Mouse (Mus musculus) urinary bladder, postnatal 36 days (tissue): ENCODE data around the gene Myo15.
"Not testable (repeated sequence)": the region's sequence is repeated elsewhere in the genome, so short reads cannot be mapped to it uniquely, and the experiment has no call there.

Source experiments
- DNase-seq, 2 experiments: peaks; one replicate each; pipeline ENCODE4 v3.0.0; 2022; ENCODE audit warnings: low spot score in 2 of 2, mixed read lengths in 1 of 2

Gene Myo15

DNA sequence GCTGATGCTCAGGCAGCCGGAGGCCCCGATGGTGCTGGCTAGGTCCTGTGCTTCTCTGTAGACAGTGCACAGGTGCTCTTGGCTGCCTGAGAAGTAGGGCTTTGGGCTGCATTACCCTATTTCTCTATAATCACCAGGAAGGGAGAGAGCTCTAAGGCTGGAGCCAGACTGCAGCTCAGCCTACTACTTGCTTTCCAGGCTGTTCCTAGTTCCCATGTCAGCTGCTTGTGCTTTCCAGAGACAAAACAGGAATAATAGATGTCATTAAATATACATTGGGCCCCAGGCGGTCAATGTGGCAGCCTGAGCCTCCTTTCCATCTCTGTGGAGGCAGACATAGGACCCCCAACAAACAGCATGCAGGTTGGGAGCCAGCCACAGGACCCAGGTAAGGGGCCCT lies at the start of gene Myo15:
TSS of gene Myo15 (plus strand) at position 301 of the 400 bp plus-strand sequence.
- DNase-seq: no peak

DNA sequence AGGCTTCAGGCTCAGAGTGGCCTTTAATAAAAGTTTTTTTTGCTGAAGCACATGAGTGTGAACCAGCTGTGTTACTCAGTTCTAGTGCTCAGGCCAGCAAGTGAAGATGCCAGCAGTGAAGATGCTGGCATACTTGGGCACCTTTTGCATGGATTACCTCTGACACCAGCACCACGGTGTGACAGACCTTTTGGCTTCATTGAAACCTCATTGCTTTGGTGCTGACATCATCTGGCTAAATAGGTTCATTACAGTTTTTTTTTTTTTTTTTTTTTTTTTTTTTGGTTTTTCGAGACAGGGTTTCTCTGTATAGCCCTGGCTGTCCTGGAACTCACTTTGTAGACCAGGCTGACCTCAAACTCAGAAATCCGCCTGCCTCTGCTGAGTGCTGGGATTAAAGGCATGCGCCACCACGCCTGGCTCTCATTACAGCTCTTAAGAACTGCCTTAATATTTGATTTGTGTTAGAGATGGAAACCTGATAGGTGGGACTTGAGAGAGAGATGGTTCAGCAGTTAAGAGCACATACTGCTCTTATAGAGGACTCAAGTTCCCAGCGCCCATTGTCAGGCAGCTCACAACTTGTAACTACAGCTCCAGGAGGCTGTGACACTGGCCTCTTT lies 47.0 kb upstream of the Myo15 start:
- no peak for DNase-seq

DNA sequence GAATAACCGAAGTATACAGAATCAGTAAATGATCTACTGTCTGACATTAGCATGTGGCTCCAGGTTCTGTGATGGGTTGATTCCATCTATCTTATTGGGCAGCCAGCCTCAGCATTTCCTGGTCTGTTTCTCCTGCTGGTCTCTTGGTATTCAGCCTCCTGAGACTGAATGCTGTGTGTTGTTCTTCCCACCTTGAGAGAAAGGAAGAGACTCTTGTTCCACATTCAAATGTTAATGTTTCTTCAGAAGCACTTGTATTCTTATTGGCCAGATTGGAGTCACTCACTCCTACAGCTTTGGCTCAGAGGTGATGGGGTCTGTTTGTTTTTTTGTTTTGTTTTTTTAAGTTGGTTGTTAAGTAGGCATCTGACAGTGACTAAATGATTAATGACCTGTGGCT lies 46.1 kb upstream of the Myo15 start:
- no peak for DNase-seq

DNA sequence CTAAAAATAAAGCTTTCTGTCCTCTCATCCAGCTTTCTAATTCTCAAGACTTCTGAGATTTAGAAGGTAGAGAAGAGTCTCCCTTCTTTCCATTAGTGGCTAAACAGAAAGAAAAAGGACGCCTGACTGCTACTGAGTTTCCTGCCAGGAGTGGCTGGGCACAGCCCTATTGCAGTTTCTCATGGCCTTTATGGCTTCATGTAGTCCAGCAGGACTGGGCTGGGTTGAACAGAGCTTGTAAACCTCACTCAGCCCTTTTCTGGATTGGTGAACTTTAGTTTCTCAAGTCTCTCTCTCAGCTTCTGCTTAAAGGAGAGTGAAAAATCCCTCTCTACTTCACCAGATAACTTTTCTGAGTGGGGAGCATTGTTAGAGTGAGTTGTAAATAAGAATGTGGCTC lies 42.7 kb upstream of the Myo15 start:
- DNase-seq: no peak

DNA sequence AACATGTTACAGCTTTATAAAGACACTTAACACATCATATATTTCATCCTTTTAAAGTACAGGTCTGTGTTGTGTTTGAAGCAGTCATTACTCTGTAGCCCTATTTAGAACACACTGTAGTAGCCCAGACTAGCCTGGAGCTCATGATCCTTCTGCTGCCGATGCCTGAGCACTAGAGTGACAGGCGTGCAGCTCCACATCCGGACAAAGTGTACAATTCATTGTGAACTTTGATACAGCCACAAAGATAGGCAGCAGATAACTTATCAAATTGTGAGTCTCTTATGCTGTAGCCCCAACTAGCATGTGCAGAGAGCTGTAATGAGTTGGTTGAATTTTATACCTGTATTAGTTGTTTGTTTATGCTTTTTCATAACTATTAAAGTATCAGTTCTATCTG lies 41.5 kb upstream of the Myo15 start:
- no peak for DNase-seq

DNA sequence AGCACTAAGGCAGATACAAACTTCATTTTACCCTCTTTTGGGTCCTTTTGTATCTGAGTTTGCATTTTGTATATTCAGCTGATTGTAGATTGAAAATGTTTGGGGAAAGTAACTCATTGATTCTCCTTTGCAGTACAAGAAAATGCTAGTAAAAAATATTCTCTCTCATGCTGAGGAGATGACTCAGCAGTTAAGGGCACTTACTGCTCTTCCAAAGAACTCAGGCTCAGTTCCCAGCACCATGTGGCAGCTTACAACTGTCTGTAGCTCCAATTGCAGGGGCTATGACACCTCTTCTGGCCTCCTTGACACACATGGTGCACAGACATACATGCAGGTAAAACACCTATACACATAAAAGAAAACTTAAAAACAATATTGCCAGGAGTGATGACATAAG lies 35.6 kb upstream of the Myo15 start:
- no peak for DNase-seq

DNA sequence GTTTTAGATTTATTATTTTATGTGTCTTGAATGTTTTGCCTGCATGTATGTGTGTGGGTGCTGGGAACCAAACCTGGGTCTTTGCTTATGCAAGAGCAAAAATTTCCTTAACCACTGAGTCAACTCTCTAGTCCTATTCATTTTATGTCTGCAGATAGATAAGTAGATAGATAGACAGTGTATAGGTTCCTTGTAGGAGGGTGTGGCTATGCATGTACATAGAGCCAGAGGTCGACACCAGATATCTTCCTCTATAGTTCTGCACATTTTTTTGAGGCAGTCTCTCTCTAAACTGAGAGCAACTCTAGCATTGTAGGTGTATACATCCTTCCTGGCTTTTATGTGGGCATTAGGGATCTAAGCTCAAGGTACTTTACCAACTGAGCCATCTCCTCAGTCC lies 34.0 kb upstream of the Myo15 start:
- DNase-seq: no peak

DNA sequence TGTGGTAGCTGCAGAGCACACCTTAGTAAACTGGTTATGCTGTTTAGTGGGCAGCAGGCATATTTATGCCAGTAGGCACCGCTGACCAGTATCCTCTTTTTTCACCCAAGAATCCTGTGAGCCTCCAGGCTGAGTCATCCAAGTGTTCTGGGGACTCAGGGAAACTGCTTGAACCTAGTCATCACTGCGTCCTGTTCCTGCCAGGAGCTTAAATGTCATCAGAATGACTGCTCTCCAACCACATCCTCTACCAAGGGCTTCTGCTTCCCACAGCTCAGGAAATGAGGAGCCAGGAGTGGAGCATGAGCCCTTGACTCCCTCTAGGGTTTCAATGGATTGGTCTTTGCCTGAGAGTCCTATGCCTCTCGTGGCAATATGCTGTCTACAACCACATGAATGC lies 32.5 kb upstream of the Myo15 start:
- DNase-seq: no peak

DNA sequence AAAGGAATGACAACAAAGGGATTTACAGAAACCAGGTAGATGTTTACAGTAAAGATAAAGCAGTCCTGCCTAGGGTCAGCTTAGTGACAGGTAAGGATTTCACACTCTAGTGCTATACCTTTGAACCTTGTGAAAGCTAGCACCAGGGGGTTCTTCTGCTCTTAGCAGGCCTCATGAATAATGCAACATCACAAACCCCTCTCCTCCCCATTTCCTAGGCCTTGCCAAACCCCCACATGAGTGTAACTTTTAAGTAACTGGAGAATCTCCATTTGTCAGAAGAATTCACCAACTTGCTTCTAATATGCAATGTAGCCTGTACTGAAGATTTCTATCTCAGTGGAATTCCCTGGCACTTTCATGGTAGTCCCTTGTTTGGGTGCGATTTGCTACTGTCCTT lies 29.5 kb upstream of the Myo15 start:
- not testable (repeated sequence) for DNase-seq

DNA sequence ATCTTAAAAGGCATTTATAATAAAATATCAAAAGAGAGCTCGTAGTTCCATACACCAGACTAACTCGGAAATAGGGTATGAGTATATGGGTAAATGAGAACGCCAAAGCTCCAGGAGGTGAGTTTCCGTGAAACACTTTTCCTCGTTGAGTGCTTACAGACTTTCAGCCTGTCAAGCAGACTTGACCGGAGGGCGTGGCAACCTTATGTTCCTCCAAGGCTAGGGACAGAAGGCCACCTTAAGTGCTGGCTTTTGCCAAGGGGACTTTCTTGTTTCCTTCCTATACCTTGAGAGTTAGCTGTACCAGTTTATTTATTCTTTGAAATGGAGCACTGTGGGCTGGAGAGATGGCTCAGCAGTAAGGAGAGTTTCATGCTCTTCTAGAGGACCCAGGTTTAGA lies 29.0 kb upstream of the Myo15 start:
- DNase-seq: no peak

DNA sequence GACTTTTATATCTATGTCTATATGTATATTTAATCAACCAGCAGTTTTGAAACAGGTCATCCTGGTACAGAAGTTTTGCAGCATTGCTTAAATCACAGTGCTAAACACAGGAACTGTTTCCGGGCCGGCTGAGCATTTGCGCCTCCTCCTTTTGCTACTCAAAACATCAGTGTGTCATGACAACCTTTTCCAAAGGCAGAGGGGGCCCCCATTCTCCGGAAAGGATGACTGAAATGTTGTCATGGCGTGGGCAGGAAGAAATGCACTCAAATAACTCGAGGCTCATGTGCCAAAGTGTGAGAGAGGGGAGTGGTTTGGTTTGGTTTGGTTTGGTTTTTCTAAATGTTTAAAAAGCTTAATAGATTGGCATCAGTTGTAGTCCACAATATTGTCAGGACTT lies 26.2 kb upstream of the Myo15 start:
- DNase-seq: no peak

DNA sequence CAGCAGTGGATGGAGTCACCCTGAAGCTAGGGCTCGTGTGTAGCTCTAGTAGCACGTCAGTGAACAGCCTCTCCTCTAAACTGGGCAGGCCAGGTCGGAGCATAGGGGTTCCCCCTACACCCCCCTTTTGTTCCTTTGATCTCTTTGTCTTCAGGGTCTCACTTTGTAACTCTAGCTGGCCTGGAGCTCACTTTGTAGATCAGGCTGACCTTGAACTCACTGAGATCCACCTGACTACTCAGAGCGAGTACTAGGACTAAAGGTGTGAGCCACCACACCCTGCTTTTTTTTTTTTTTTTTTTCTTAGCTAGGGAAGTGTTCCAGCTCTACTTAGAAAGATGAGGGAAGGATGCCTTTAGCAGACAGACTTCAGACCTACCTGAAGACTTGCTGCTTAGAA lies 25.1 kb upstream of the Myo15 start:
- no peak for DNase-seq

DNA sequence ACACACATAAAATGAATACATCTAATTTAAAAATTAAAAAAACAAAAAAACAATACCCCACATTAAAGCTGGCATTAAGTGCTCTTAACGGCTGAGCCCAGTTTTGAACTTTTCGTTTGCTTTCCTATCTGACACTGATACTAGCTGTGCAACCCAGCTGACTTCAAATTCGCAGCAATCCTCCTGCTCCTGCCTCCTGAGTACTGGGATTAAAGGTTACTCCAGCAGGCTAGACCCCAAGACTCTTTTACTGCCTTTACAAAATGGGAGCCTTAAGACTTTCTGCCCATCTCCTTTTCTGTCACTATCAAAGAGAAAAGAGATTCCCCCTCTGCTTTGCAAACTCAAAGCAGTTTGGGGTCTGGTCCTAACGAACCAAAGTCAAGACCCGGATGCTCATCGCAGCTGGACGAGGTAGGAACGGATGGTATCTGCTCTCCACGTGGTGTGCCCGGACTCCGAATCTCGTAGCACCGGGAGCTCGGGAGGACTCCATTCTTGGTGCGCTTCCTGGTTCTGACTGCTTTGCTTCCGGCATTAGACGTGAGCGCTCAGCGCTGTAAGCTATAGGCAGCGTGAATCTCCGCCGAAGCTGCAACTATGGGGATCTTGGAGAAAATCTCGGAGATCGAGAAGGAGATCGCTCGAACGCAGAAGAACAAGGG lies 14.9 kb upstream of the Myo15 start, which contains the start of gene Drg2:
TSS of gene Drg2 (plus strand) at position 512 of the 665 bp plus-strand sequence.
- peak; percentile 86 to 89 for DNase-seq

DNA sequence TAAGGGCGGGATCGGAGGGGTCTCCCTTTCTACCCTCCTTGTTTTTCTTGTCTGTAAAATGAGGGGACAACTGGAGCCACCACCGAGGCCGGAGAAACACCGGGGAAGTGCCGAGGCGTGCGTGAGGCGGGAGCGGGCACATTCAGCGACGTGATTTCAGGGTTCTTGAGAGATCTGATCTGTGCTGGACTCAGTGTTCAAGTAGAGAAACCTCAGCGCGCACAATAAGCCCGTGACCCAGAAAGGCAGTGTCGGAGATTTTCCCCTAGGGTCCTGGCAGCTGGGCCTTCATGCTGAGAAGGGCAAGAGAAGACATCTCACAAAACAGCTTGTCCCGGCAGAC lies 14.4 kb upstream of the Myo15 start:
- DNase-seq: no peak

DNA sequence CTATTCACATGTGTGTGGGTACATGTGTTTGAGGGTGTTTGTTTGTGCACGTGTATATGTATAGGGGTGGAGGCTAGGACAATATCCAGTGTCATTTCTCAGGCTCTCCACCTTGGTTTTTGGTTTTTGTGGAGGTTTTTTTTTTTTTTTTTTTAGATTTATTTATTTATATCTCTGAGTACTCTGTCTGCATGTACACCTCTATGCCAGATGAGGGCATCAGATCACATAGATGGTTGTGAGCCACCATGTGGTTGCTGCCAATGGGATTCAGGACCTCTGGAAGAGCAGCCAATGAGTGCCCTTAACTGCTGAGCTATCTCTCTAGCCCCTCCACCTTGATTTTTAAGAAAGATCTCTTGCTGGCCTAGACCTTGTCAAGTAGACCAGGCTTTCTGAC lies 11.2 kb upstream of the Myo15 start:
- no peak for DNase-seq

DNA sequence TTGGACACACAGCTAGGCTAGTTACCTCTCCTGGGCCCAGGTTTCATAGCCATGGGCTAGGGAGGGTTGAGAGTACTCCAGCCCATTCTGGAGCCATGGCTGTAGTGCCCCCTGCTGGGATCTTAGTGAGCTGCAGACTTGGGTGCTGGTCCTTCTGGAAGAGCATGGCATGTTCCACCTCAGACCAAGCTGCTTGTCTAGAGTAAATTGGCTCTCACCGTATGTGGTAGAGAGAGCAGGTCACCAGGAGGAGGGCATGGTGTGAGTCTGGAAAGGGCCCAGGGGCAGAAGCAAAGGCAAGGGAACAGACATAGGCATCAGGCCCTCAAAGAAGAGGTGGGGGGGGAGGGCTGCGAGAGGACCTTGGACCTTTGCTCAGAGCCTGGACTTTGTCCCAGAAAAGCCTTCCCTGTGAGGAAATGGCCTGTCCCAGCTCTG lies 3.2 kb upstream of the Myo15 start:
- DNase-seq: peak in 1 of 2 experiments; percentile 16

DNA sequence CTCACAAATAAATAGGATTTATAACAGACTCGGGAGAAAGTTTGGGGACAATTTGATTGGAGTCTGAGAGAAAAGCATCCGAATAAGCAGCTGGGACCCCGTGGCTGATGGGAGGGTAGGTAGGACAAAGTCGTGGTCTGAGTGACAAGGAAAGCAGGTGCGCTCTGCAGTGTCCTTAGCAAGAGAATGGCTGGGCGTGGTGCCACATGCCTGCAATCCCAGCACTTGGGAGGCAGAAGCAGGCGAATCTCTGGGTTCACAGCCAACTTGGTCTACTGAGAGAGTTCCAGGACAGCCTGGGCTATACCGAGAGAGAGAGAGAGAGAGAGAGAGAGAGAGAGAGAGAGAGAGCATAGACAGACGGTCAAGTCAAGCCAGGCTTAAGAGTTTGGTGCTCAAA lies 1.6 kb downstream of the Myo15 start:
- DNase-seq: no peak

DNA sequence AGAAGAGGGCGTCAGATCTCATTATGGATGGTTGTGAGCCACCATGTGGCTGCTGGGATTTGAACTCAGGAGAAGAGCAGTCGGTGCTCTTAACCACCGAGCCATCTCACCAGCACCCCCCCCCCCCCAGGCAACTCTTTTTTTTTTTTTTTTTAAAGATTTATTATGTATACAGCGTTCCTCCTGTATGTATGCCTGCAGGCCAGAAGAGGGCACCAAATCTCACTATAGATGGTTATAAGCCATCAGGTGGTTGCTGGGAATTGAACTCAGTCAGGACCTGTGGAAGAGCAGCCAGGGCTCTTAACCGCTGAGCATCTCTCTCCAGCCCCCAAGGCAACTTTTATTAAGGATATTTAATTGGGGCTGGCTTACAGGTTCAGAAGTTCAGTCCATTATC lies 5.4 kb downstream of the Myo15 start:
- DNase-seq: no peak

DNA sequence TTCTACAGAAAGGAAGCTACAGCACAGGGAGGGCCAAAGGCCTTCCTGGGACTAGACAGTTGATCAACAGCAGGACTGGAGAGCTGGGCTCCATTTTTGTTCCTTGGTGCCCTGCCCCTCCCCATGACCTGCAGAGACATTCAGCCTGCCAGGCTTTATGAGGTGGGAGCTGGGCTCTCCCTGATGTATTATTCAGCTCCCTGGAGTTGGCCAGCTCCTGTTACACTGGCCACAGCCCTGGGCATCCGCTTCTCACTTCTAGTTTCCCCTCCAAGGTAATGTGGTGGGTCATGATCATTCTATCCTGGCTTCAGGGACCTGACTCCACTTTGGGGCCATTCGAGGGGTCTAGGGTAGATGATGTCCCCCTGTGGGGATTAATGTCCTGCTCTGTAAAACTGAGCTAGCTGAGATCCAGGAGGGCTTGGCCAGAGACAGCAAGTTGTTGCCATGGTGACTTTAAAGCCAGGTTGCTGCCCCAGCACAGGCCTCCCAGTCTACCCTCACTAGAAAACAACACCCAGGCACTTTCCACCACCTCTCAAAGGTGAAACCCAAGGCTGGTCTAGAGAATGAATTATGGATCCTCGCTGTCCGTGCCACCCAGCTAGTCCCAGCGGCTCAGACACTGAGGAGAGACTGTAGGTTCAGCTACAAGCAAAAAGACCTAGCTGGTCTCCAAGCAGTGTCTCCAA lies 6.7 kb downstream of the Myo15 start:
- DNase-seq: no peak

DNA sequence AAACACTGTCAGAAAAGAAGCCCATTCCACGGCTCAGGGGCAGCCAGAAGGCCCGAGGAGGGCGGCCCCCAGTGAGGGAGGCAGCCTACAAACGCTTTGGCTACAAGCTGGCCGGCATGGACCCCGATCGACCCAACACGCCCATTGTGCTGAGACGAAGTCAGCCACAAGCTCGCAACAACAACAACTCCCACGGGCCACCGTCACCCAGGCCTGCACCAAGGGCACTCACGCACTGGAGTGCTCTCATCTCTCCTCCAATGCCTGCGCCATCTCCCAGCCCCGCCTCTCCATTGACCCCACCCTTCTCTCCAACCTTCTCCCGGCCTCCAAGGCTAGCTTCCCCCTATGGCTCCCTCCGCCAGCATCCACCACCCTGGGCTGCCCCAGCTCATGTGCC lies 9.0 kb downstream of the Myo15 start:
- DNase-seq: no peak

DNA sequence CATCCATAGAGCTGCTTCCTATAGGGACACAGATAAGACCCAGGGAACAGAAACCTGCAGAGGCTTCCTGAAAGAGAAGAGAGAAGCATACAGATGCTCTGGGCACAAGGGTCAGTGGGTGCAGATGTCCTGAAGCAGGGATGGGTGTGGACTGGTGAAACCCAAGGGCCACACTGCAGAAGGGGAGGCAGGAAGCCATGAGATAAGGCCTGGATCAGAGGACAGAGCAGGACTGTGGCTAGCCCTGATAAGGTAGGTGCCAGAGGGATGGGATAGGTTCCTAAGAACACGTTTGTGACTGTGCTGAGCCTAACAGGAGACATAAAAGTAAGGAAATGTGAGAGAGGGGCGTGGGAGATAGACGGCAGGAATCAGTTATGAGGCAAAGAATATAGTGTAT lies 17.1 kb downstream of the Myo15 start:
- no peak for DNase-seq

DNA sequence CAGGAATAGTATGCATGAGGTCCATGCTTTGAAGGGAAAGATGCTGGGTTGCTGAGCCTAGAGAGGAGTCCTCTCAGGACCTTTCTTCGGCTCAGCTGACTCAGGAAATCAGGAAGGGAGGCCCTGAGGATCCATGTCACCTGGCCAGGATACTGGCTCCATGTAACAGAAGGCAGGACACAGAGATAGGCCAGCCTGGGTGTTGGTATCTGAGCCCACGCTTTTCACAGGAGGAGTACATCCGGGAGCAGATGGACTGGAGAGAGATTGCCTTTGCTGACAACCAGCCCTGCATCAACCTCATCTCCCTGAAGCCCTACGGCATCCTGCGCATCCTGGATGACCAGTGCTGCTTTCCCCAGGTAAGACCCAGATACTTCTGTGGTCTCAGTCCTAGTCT lies 23.6 kb downstream of the Myo15 start:
- DNase-seq: no peak

DNA sequence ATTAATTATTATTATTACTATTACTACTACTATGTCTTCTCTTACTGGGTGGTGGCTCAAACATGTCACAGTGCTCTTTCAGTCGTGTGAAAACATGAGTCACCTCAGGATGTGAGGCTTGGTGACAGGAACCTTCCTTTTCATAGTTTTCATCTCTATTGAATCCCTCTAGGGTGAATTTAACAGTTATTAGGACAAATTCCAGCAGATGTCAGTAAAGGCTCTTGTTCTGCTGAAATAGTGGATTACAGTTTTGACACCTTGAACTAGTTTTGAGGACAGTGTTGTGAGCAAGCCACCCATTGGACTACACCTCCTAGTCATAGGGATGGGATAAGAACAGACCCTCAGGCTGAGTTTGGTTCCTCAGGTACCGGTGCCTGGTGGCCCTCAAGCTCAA lies 26.6 kb downstream of the Myo15 start:
- no peak for DNase-seq
